Mouse (Mus musculus): ENCODE measurements at regions not wholly inside any gene's neighbourhood (a gene's known extent, or its start where the extent isn't known, plus 50 kb on each side); places are given as distances from the start of the nearest gene placed in this dataset.

- TF ChIP-seq CTCF (IDR thresholded peaks at IDR 0.05; ENCODE audit: borderline replicate concordance, extremely low read depth, insufficient read depth, insufficient read length): no peak
- TF ChIP-seq POLR2A (IDR thresholded peaks at IDR 0.05; ENCODE audit: borderline replicate concordance, extremely low read depth, insufficient read depth, insufficient read length, poor library complexity, severe bottlenecking): no peak
These were observed 156.9 kb upstream of the Gm12728 start for GRCm38 (mm10) chr4:105632581-105633358.

All from brain, embryonic 14.5 days (tissue).